In genomic region chr8:70534281-70534680, GRCm38 (mm10) we compare ENCODE assay signal across 13 mouse cellular contexts.
"Had no signal": no experiment of that assay in that cellular context is flagged by ENCODE, and none has a peak within 500 bp of the region (broad histone marks: within the 10 kb centered on the region; RNA-seq: fewer than 3 reads in every experiment).

No protein-coding gene starts in this region.

- H3K4me3 ChIP-seq: intestine, embryonic 15.5 days; limb, embryonic 10.5 days; liver, embryonic 12.5 days; midbrain, embryonic 15.5 days; neural tube, embryonic 12.5 days had no signal

- H3K27me3 ChIP-seq: intestine, embryonic 15.5 days; liver, embryonic 12.5 days; midbrain, embryonic 15.5 days; neural tube, embryonic 12.5 days had no signal

- H3K27ac ChIP-seq: intestine, embryonic 15.5 days; kidney, postnatal 0 days; limb, embryonic 10.5 days; liver, embryonic 12.5 days; midbrain, embryonic 15.5 days; neural tube, embryonic 12.5 days; stomach, postnatal 0 days had no signal

- DNase-seq: kidney, adult 8-10 months; kidney, postnatal 4 days; liver, postnatal 0 days; lung, postnatal 36 days; right cerebral cortex, postnatal 25 days had no signal

- ATAC-seq: intestine, embryonic 15.5 days; liver, embryonic 12.5 days; liver, postnatal 0 days; midbrain, embryonic 15.5 days had no signal

- H3K9ac ChIP-seq: intestine, embryonic 15.5 days; liver, postnatal 0 days; midbrain, embryonic 15.5 days; neural tube, embryonic 12.5 days had no signal

- H3K9me3 ChIP-seq: intestine, embryonic 15.5 days; limb, embryonic 10.5 days; liver, embryonic 12.5 days; midbrain, embryonic 15.5 days; neural tube, embryonic 12.5 days had no signal

- H3K4me2 ChIP-seq: intestine, embryonic 15.5 days; liver, embryonic 12.5 days; midbrain, embryonic 11.5 days; midbrain, embryonic 15.5 days; neural tube, embryonic 12.5 days had no signal
